Mouse (Mus musculus): ENCODE measurements around the gene Hkdc1. TPM values are rescaled to one million over a fixed set of nuclear protein-coding genes. Genes with fewer than 3 reads are reported as not detected.

Hkdc1 gene
- total and polyA plus RNA-seq, 2 experiments: 0.18 TPM; not detected in 1

GRCm38 (mm10) chr10:62419422-62419821 is 2.9 kb downstream of the Hkdc1 start:
- Histone ChIP-seq H3K9ac (ENCODE audit: low read depth, low read length) (no peak overlapping the region), H3K27ac (replicated peaks; ENCODE audit: insufficient read depth, low read depth, low read length) (no peak overlapping the region), H3K4me3 (ENCODE audit: insufficient read depth, low read depth, low read length) (no peak overlapping the region), H3K27me3 (ENCODE audit: control insufficient read depth, insufficient read depth, low read length) (no peaks in the 10 kb centered on the region), H3K36me3 (ENCODE audit: control insufficient read depth, insufficient read depth, low read length) (no peaks in the 10 kb centered on the region), H3K79me2 (ENCODE audit: control insufficient read depth, insufficient read depth, low read length) (no peaks in the 10 kb centered on the region), H3K4me1 (ENCODE audit: control insufficient read depth, insufficient read depth, low read length) (no peaks in the 10 kb centered on the region)
- 85% methylated on average over 5 of the region's 5 CpGs for WGBS
- TF ChIP-seq CTCF (IDR thresholded peaks at IDR 0.05; ENCODE audit: low read depth, low read length) (no peak), POLR2A (IDR thresholded peaks at IDR 0.05; ENCODE audit: extremely low read depth, insufficient read depth, low read length) (no peak)
- no peak for DNase-seq (ENCODE audit: extremely low read depth, low read depth, low spot score)

- no peaks in the 10 kb centered on the region for H3K4me1 ChIP-seq (ENCODE audit: control insufficient read depth, insufficient read depth, low read length)
- no peaks in the 10 kb centered on the region for H3K79me2 ChIP-seq (ENCODE audit: control insufficient read depth, insufficient read depth, low read length)
- WGBS: 95% methylated on average over 7 of the region's 7 CpGs
- no peak overlapping the region for H3K9ac ChIP-seq (ENCODE audit: low read depth, low read length)
- no peak for DNase-seq (ENCODE audit: extremely low read depth, low read depth, low spot score)
- H3K27ac ChIP-seq (replicated peaks; ENCODE audit: insufficient read depth, low read depth, low read length): no peak overlapping the region
- no peak overlapping the region for H3K4me3 ChIP-seq (ENCODE audit: insufficient read depth, low read depth, low read length)
- H3K36me3 ChIP-seq (ENCODE audit: control insufficient read depth, insufficient read depth, low read length): no peaks in the 10 kb centered on the region
- TF ChIP-seq POLR2A (IDR thresholded peaks at IDR 0.05; ENCODE audit: extremely low read depth, insufficient read depth, low read length): no peak
- H3K27me3 ChIP-seq (ENCODE audit: control insufficient read depth, insufficient read depth, low read length): no peaks in the 10 kb centered on the region
Measured at GRCm38 (mm10) chr10:62418831-62419356, 3.4 kb downstream of the Hkdc1 start.

GRCm38 (mm10) chr10:62413606-62413982 is 8.7 kb downstream of the Hkdc1 start:
- H3K79me2 ChIP-seq (ENCODE audit: control insufficient read depth, insufficient read depth, low read length): no peaks in the 10 kb centered on the region
- WGBS: 23% methylated on average over 4 of the region's 4 CpGs
- H3K4me1 ChIP-seq (ENCODE audit: control insufficient read depth, insufficient read depth, low read length): no peaks in the 10 kb centered on the region
- no peak overlapping the region for H3K4me3 ChIP-seq (ENCODE audit: insufficient read depth, low read depth, low read length)
- H3K36me3 ChIP-seq (ENCODE audit: control insufficient read depth, insufficient read depth, low read length): no peaks in the 10 kb centered on the region
- H3K27me3 ChIP-seq (ENCODE audit: control insufficient read depth, insufficient read depth, low read length): no peaks in the 10 kb centered on the region
- DNase-seq (ENCODE audit: extremely low read depth, low read depth, low spot score): no peak
- TF ChIP-seq POLR2A (IDR thresholded peaks at IDR 0.05; ENCODE audit: extremely low read depth, insufficient read depth, low read length): no peak
- no peak for TF ChIP-seq CTCF (IDR thresholded peaks at IDR 0.05; ENCODE audit: low read depth, low read length)
- no peak overlapping the region for H3K27ac ChIP-seq (replicated peaks; ENCODE audit: insufficient read depth, low read depth, low read length)
- no peak overlapping the region for H3K9ac ChIP-seq (ENCODE audit: low read depth, low read length)

- Histone ChIP-seq H3K9ac (ENCODE audit: low read depth, low read length) (no peak overlapping the region), H3K79me2 (ENCODE audit: control insufficient read depth, insufficient read depth, low read length) (no peaks in the 10 kb centered on the region), H3K36me3 (ENCODE audit: control insufficient read depth, insufficient read depth, low read length) (no peaks in the 10 kb centered on the region), H3K4me3 (ENCODE audit: insufficient read depth, low read depth, low read length) (no peak overlapping the region), H3K4me1 (ENCODE audit: control insufficient read depth, insufficient read depth, low read length) (no peaks in the 10 kb centered on the region), H3K27me3 (ENCODE audit: control insufficient read depth, insufficient read depth, low read length) (no peaks in the 10 kb centered on the region), H3K27ac (replicated peaks; ENCODE audit: insufficient read depth, low read depth, low read length) (no peak overlapping the region)
- WGBS: 17% methylated on average over 8 of the region's 8 CpGs
- peak; percentile 13 for DNase-seq (ENCODE audit: extremely low read depth, low read depth, low spot score)
- TF ChIP-seq POLR2A (IDR thresholded peaks at IDR 0.05; ENCODE audit: extremely low read depth, insufficient read depth, low read length) (no peak), CTCF (IDR thresholded peaks at IDR 0.05; ENCODE audit: low read depth, low read length) (no peak)
Measured at GRCm38 (mm10) chr10:62412906-62413605, 9.2 kb downstream of the Hkdc1 start.

- H3K9ac ChIP-seq (ENCODE audit: low read depth, low read length): no peak overlapping the region
- 80% methylated on average over 19 of the region's 19 CpGs for WGBS
Measured at GRCm38 (mm10) chr10:62411431-62412410, 10.6 kb downstream of the Hkdc1 start.

More at GRCm38 (mm10) chr10:62411431-62412410, 10.6 kb downstream of the Hkdc1 start:
- H3K79me2 ChIP-seq (ENCODE audit: control insufficient read depth, insufficient read depth, low read length): no peaks in the 10 kb centered on the region
- H3K36me3 ChIP-seq (ENCODE audit: control insufficient read depth, insufficient read depth, low read length): no peaks in the 10 kb centered on the region
- no peak for TF ChIP-seq CTCF (IDR thresholded peaks at IDR 0.05; ENCODE audit: low read depth, low read length)
- no peaks in the 10 kb centered on the region for H3K27me3 ChIP-seq (ENCODE audit: control insufficient read depth, insufficient read depth, low read length)
- H3K4me1 ChIP-seq (ENCODE audit: control insufficient read depth, insufficient read depth, low read length): no peaks in the 10 kb centered on the region
- no peak overlapping the region for H3K4me3 ChIP-seq (ENCODE audit: insufficient read depth, low read depth, low read length)
- H3K27ac ChIP-seq (replicated peaks; ENCODE audit: insufficient read depth, low read depth, low read length): no peak overlapping the region
- no peak for DNase-seq (ENCODE audit: extremely low read depth, low read depth, low spot score)
